Mouse (Mus musculus): ENCODE measurements around the gene Baz1b. TPM values are rescaled to one million over a fixed set of nuclear protein-coding genes. Genes with fewer than 3 reads are reported as not detected.
"Not testable (repeated sequence)": the region's sequence is repeated elsewhere in the genome, so short reads cannot be mapped to it uniquely, and the experiment has no call there.

Gene Baz1b
- polyA plus RNA-seq, 1 experiment from 2014 or later, result 37.2 TPM

GRCm38 (mm10) chr5:135192431-135192830 is 5.4 kb downstream of the Baz1b start:
- Histone ChIP-seq H3K4me2 (no peak overlapping the region), H3K36me3 (peaks cover 36% of the 10 kb centered on the region), H3K27ac (ENCODE audit: poor library complexity, severe bottlenecking) (no peak overlapping the region), H3K9me3 (replicated peaks) (no peaks in the 10 kb centered on the region), H3K4me1 (replicated peaks) (peaks cover 37% of the 10 kb centered on the region), H3K4me3 (no peak overlapping the region), H3K9ac (no peak overlapping the region; the same call in 1 of the 2 replicates), H3K27me3 (replicated peaks) (no peaks in the 10 kb centered on the region)
- ATAC-seq (ENCODE audit: insufficient number of reproducible peaks, low FRiP score), result no peak
- 86% methylated on average over 1 of the region's 1 CpGs for WGBS

GRCm38 (mm10) chr5:135196367-135196766 is 9.3 kb downstream of the Baz1b start:
- no peak overlapping the region for H3K4me3 ChIP-seq
- no peaks in the 10 kb centered on the region for H3K9me3 ChIP-seq (replicated peaks)
- peaks cover 55% of the 10 kb centered on the region for H3K36me3 ChIP-seq
- WGBS, result 64% methylated on average over 6 of the region's 6 CpGs
- H3K27ac ChIP-seq (ENCODE audit: poor library complexity, severe bottlenecking), result no peak overlapping the region
- ATAC-seq (ENCODE audit: insufficient number of reproducible peaks, low FRiP score), result no peak
- no peaks in the 10 kb centered on the region for H3K27me3 ChIP-seq (replicated peaks)
- no peak overlapping the region for H3K4me2 ChIP-seq
- no peak overlapping the region for H3K9ac ChIP-seq
- H3K4me1 ChIP-seq (replicated peaks), result peaks cover 24% of the 10 kb centered on the region

GRCm38 (mm10) chr5:135202763-135203162 is 15.7 kb downstream of the Baz1b start:
- no peak overlapping the region for H3K4me3 ChIP-seq
- peaks cover 76% of the 10 kb centered on the region for H3K36me3 ChIP-seq
- H3K4me2 ChIP-seq, result no peak overlapping the region
- H3K9me3 ChIP-seq (replicated peaks), result no peaks in the 10 kb centered on the region
- no peak for ATAC-seq (ENCODE audit: insufficient number of reproducible peaks, low FRiP score)
- no peaks in the 10 kb centered on the region for H3K27me3 ChIP-seq (replicated peaks)
- no peak overlapping the region for H3K9ac ChIP-seq
- no peak overlapping the region for H3K27ac ChIP-seq (ENCODE audit: poor library complexity, severe bottlenecking)
- H3K4me1 ChIP-seq (replicated peaks), result 0 out of 2 replicates have a peak, but pooled peaks cover 6% of the 10 kb centered on the region
- 33% methylated on average over 3 of the region's 3 CpGs for WGBS

DNA sequence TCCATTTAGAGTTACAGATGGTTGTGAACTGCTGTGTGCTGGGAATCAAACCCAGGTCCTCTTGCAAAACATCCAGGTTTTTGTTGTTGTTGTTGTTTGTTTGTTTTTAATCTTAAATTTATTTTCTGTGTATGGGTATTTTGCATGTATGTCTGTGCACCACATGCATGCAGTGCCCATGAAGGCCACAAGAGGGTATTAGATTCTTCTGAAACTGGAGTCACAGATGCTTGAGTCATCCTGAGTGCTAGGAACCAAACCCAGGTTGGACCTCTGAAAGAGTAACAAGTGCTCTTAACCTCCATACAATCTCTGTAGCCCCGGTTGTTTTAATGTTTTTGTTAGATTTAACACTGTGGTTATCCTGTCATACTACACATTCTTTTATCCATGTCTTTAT is 21.1 kb downstream of the Baz1b start:
- Histone ChIP-seq H3K36me3 (peaks cover 86% of the 10 kb centered on the region), H3K9ac (no peak overlapping the region), H3K4me3 (no peak overlapping the region), H3K27me3 (replicated peaks) (no peaks in the 10 kb centered on the region), H3K27ac (ENCODE audit: poor library complexity, severe bottlenecking) (no peak overlapping the region), H3K4me2 (no peak overlapping the region), H3K9me3 (replicated peaks) (no peaks in the 10 kb centered on the region), H3K4me1 (replicated peaks) (no peaks in the 10 kb centered on the region)
- WGBS, result 97% methylated on average over 1 of the region's 1 CpGs
- ATAC-seq (ENCODE audit: insufficient number of reproducible peaks, low FRiP score), result no peak

DNA sequence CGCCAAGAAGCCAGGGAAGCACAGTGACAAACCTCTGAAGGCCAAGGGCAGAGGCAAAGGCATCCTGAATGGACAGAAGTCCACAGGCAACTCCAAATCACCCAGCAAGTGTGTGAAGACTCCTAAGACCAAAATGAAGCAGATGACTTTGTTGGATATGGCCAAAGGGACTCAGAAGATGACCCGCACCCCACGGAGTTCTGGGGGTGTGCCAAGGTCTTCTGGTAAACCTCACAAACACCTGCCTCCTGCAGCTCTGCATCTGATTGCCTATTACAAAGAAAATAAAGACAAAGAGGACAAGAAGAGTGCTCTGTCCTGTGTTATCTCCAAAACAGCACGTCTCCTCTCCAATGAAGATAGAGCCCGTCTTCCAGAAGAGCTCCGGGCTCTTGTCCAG is 29.8 kb downstream of the Baz1b start:
- Histone ChIP-seq H3K4me3 (no peak overlapping the region), H3K4me2 (no peak overlapping the region), H3K27ac (ENCODE audit: poor library complexity, severe bottlenecking) (peak overlapping the region; percentile 27; the same call in 1 of the 2 replicates), H3K4me1 (replicated peaks) (0 out of 2 replicates have a peak, but pooled peaks cover 4% of the 10 kb centered on the region), H3K27me3 (replicated peaks) (no peaks in the 10 kb centered on the region), H3K9ac (no peak overlapping the region), H3K36me3 (peaks cover 86% of the 10 kb centered on the region), H3K9me3 (replicated peaks) (no peaks in the 10 kb centered on the region)
- ATAC-seq (ENCODE audit: insufficient number of reproducible peaks, low FRiP score), result no peak
- WGBS, result 64% methylated on average over 6 of the region's 6 CpGs

- no peak overlapping the region for H3K4me2 ChIP-seq
- ATAC-seq (ENCODE audit: insufficient number of reproducible peaks, low FRiP score), result no peak
- H3K4me1 ChIP-seq (replicated peaks), result 0 out of 2 replicates have a peak, but pooled peaks cover 4% of the 10 kb centered on the region
- no peaks in the 10 kb centered on the region for H3K9me3 ChIP-seq (replicated peaks)
- no peaks in the 10 kb centered on the region for H3K27me3 ChIP-seq (replicated peaks)
- H3K36me3 ChIP-seq, result peaks cover 88% of the 10 kb centered on the region
- H3K9ac ChIP-seq, result no peak overlapping the region
- H3K4me3 ChIP-seq, result no peak overlapping the region
- H3K27ac ChIP-seq (ENCODE audit: poor library complexity, severe bottlenecking), result no peak overlapping the region
Observed at GRCm38 (mm10) chr5:135220941-135221340, 33.9 kb downstream of the Baz1b start.

GRCm38 (mm10) chr5:135222066-135222465 is 35.0 kb downstream of the Baz1b start:
- no peak overlapping the region for H3K4me3 ChIP-seq
- no peak overlapping the region for H3K4me2 ChIP-seq
- H3K9me3 ChIP-seq (replicated peaks), result no peaks in the 10 kb centered on the region
- H3K27me3 ChIP-seq (replicated peaks), result no peaks in the 10 kb centered on the region
- H3K4me1 ChIP-seq (replicated peaks), result no peaks in the 10 kb centered on the region
- H3K36me3 ChIP-seq, result peaks cover 86% of the 10 kb centered on the region
- no peak overlapping the region for H3K9ac ChIP-seq
- ATAC-seq (ENCODE audit: insufficient number of reproducible peaks, low FRiP score), result no peak
- H3K27ac ChIP-seq (ENCODE audit: poor library complexity, severe bottlenecking), result no peak overlapping the region
- WGBS, result 94% methylated on average over 7 of the region's 7 CpGs

GRCm38 (mm10) chr5:135224169-135224568 is 37.1 kb downstream of the Baz1b start:
- Histone ChIP-seq H3K9ac (no peak overlapping the region), H3K27ac (ENCODE audit: poor library complexity, severe bottlenecking) (no peak overlapping the region), H3K9me3 (replicated peaks) (no peaks in the 10 kb centered on the region), H3K4me1 (replicated peaks) (no peaks in the 10 kb centered on the region), H3K36me3 (peaks cover 85% of the 10 kb centered on the region), H3K27me3 (replicated peaks) (no peaks in the 10 kb centered on the region), H3K4me2 (no peak overlapping the region), H3K4me3 (no peak overlapping the region)
- WGBS, result 94% methylated on average over 3 of the region's 3 CpGs
- no peak for ATAC-seq (ENCODE audit: insufficient number of reproducible peaks, low FRiP score)

DNA sequence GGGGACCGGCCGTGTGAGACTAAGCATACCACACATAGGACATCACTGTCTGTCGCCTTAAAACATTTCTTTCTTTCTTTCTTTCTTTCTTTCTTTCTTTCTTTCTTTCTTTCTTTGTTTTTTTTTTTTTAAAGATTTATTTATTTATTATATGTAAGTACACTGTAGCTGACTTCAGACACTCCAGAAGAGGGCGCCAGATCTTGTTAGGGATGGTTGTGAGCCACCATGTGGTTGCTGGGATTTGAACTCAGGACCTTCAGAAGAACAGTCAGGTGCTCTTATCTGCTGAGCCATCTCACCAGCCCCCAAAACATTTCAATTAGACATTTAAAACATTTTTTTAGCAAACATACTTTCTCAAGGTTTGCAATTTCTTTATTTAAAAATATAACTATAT is 38.8 kb downstream of the Baz1b start:
- not testable (repeated sequence) for H3K9me3 ChIP-seq (replicated peaks); H3K4me3 ChIP-seq; ATAC-seq (ENCODE audit: insufficient number of reproducible peaks, low FRiP score); H3K27me3 ChIP-seq (replicated peaks); H3K27ac ChIP-seq (ENCODE audit: poor library complexity, severe bottlenecking); H3K9ac ChIP-seq; H3K4me2 ChIP-seq; H3K4me1 ChIP-seq (replicated peaks)
- WGBS, result 92% methylated on average over 4 of the region's 4 CpGs
- peaks cover 86% of the 10 kb centered on the region for H3K36me3 ChIP-seq

DNA sequence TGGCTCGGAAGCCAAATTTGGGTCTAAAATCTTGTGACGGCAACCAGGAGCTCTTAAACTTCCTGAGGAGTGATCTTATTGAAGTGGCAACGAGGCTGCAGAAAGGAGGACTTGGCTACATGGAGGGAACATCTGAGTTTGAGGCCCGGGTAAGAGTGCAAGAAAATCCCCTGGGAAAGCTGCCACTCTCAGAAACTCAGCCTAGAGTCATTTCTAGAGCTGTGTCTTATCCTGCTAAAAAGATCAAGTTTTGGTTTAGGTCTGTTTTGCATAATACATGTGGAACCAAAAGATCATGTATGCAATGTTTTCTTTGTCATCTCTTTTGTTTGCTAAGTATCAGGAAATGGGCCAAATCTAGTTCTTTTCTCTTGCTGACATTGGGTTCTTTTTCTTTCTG is 43.1 kb downstream of the Baz1b start:
- 78% methylated on average over 4 of the region's 4 CpGs for WGBS
- Histone ChIP-seq H3K9me3 (replicated peaks) (no peaks in the 10 kb centered on the region), H3K27ac (ENCODE audit: poor library complexity, severe bottlenecking) (no peak overlapping the region), H3K36me3 (peaks cover 89% of the 10 kb centered on the region), H3K9ac (no peak overlapping the region), H3K4me1 (replicated peaks) (no peaks in the 10 kb centered on the region), H3K4me3 (no peak overlapping the region), H3K27me3 (replicated peaks) (no peaks in the 10 kb centered on the region), H3K4me2 (no peak overlapping the region)
- ATAC-seq (ENCODE audit: insufficient number of reproducible peaks, low FRiP score), result no peak

GRCm38 (mm10) chr5:135233166-135233920 is 46.3 kb downstream of the Baz1b start:
- Histone ChIP-seq H3K4me1 (replicated peaks) (no peaks in the 10 kb centered on the region), H3K27me3 (replicated peaks) (no peaks in the 10 kb centered on the region), H3K4me2 (no peak overlapping the region), H3K4me3 (no peak overlapping the region), H3K36me3 (peaks cover 94% of the 10 kb centered on the region), H3K27ac (ENCODE audit: poor library complexity, severe bottlenecking) (no peak overlapping the region), H3K9ac (no peak overlapping the region), H3K9me3 (replicated peaks) (no peaks in the 10 kb centered on the region)
- ATAC-seq (ENCODE audit: insufficient number of reproducible peaks, low FRiP score), result no peak
- 81% methylated on average over 8 of the region's 8 CpGs for WGBS

DNA sequence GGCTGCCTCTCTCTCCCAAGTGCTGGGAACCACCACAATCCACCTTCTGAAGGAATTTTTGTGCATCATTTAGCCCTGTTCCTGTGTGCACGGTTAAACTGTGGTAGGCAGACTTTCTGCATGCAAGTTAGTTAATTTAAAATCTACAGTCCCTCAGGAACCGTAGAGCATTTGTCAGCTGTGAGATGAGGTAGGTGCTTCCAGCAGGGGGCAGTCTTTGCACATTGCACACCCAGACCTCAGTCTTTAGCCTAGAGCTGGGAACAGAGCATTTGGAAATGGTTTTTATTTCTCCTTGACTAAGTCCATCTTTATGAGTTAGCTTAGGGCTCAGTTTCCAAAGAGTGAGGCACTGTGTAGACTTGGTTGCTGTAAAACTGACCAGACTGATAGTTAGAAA is 49.5 kb downstream of the Baz1b start:
- ATAC-seq (ENCODE audit: insufficient number of reproducible peaks, low FRiP score), result no peak
- Histone ChIP-seq H3K9me3 (replicated peaks) (no peaks in the 10 kb centered on the region), H3K4me1 (replicated peaks) (peaks cover 24% of the 10 kb centered on the region), H3K4me3 (no peak overlapping the region), H3K4me2 (no peak overlapping the region), H3K27me3 (replicated peaks) (no peaks in the 10 kb centered on the region), H3K27ac (ENCODE audit: poor library complexity, severe bottlenecking) (no peak overlapping the region), H3K36me3 (peaks cover 98% of the 10 kb centered on the region), H3K9ac (no peak overlapping the region)
- WGBS, result 53% methylated on average over 2 of the region's 2 CpGs

Data from heart, embryonic 12.5 days (tissue).